Mouse (Mus musculus): ENCODE results near the gene Meiob.

DNA sequence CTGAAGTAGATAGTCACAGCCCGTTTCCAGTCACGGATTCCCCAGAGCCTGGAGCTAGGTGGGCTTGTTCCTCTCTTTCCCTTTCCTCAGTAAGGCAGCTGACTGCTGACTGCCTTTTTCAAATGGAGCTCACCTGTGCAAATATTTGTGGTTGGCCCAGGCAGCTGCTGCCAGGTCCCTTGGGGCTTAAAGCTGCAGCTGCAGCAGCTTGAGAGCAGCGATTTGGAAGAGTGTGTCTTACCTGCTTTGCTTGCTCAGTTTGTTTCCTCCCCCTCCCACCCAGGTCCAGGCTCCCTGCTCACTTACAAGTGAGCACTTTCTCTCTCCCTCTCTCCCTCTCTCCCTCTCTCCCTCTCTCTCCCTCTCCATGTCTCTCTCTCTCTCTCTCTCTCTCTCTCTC is 34.9 kb upstream of the Meiob start:
- TF ChIP-seq CTCF (IDR thresholded peaks at IDR 0.05; ENCODE audit: borderline replicate concordance, insufficient read depth, low read length): no peak
- TF ChIP-seq POLR2A (IDR thresholded peaks at IDR 0.05; ENCODE audit: low read depth, low read length): no peak
